ENCODE assay signal across 8 mouse cellular contexts in genomic region chr2:118900826-118901140, GRCm38 (mm10). TPM values are rescaled to one million over a fixed set of nuclear protein-coding genes. Genes with fewer than 3 reads are reported as not detected.
A peak's percentile ranks its signal among the peaks of the same experiment; 100 is the strongest.
DNase-seq lines count a peak whose midpoint lies in the region; ATAC-seq and TF ChIP-seq lines count a peak whose summit lies in the region.

No protein-coding gene starts in this region.

- no peaks in the 10 kb centered on the region for H3K9me3 ChIP-seq in hindbrain, embryonic 13.5 days
- no peaks in the 10 kb centered on the region for H3K9me3 ChIP-seq in midbrain, embryonic 14.5 days (ENCODE audit: control insufficient read depth, low read length)

- peak overlapping the region; percentile 87 for H3K4me3 ChIP-seq in layer of hippocampus, adult 2 months
- peak overlapping the region; percentile 93 for H3K4me3 ChIP-seq in hindbrain, embryonic 13.5 days
- peak overlapping the region; percentile 88 for H3K4me3 ChIP-seq in midbrain, embryonic 14.5 days (replicated peaks; ENCODE audit: low read depth, low read length)

- no peak for ATAC-seq in hindbrain, embryonic 13.5 days (ENCODE audit: low FRiP score)
- ATAC-seq in midbrain, embryonic 14.5 days (ENCODE audit: low FRiP score, low TSS enrichment): no peak

- H3K4me1 ChIP-seq in hindbrain, embryonic 13.5 days (replicated peaks): peaks cover 74% of the 10 kb centered on the region
- peaks cover 54% of the 10 kb centered on the region for H3K4me1 ChIP-seq in midbrain, embryonic 14.5 days (ENCODE audit: control insufficient read depth, insufficient read depth, low read length)

- no peak for TF ChIP-seq POLR2A in brain, embryonic 14.5 days (IDR thresholded peaks at IDR 0.05; ENCODE audit: borderline replicate concordance, extremely low read depth, insufficient read depth, insufficient read length, poor library complexity, severe bottlenecking)

- peak overlapping the region; percentile 84 for H3K27ac ChIP-seq in layer of hippocampus, adult 2 months
- 0 out of 2 replicates have a peak overlapping the region, but pooled peaks have one; percentile 18 for H3K27ac ChIP-seq in hindbrain, embryonic 13.5 days
- H3K27ac ChIP-seq in midbrain, embryonic 14.5 days (replicated peaks; ENCODE audit: low read depth, low read length): no peak overlapping the region

- peaks cover 51% of the 10 kb centered on the region for H3K27me3 ChIP-seq in hindbrain, embryonic 13.5 days
- peaks cover 44% of the 10 kb centered on the region for H3K27me3 ChIP-seq in midbrain, embryonic 14.5 days (ENCODE audit: control insufficient read depth, insufficient read depth, low read length)

- peak overlapping the region; percentile 96 for H3K4me2 ChIP-seq in hindbrain, embryonic 13.5 days
- H3K4me2 ChIP-seq in midbrain, embryonic 14.5 days (ENCODE audit: low read length): peak overlapping the region; percentile 99

- 1% methylated on average over 11 of the region's 11 CpGs for WGBS in hindbrain, embryonic 13.5 days
- WGBS in midbrain, embryonic 14.5 days: under 1% methylated on average over 11 of the region's 11 CpGs

- no peaks in the 10 kb centered on the region for H3K36me3 ChIP-seq in hindbrain, embryonic 13.5 days
- no peaks in the 10 kb centered on the region for H3K36me3 ChIP-seq in midbrain, embryonic 14.5 days (ENCODE audit: control insufficient read depth, insufficient read depth, low read length)

- no peak for DNase-seq in layer of hippocampus, adult 2 months (ENCODE audit: low spot score in 2 of 2)
- no peak for DNase-seq in layer of hippocampus, adult 8-10 months (ENCODE audit: low spot score in 2 of 2)
- DNase-seq in brain, embryonic 14.5 days (ENCODE audit: low read depth): peak; percentile 31
- no peak for DNase-seq in midbrain, embryonic 14.5 days
- DNase-seq in layer of hippocampus, adult 9-11 months: no peak
- no peak for DNase-seq in urinary bladder, postnatal 25 days (ENCODE audit: low spot score)
- no peak for DNase-seq in left cerebral cortex, adult 9 months (ENCODE audit: low spot score in 2 of 2)

- H3K9ac ChIP-seq in hindbrain, embryonic 13.5 days: peak overlapping the region; percentile 74
- H3K9ac ChIP-seq in midbrain, embryonic 14.5 days (replicated peaks; ENCODE audit: low read length): peak overlapping the region; percentile 59

- no peak for TF ChIP-seq CTCF in layer of hippocampus, adult 2 months (conservative IDR thresholded peaks at IDR 0.05)
- TF ChIP-seq CTCF in brain, embryonic 14.5 days (IDR thresholded peaks at IDR 0.05; ENCODE audit: borderline replicate concordance, extremely low read depth, insufficient read depth, insufficient read length): no peak

RNA-seq across cellular contexts. Expression of gene Bahd1, which starts 0.6 kb away (rescaled TPM):
- 10 to 100 TPM; 58.6 to 61.1 TPM for total RNA-seq in layer of hippocampus, adult 2 months (2021)
- total RNA-seq in layer of hippocampus, adult 8-10 months (2022): 10 to 100 TPM; 48.8 to 57.2 (median 54.9) TPM
- polyA plus RNA-seq in brain, embryonic 14.5 days (2012; rRNA removed): 21.8 and 25.7 TPM in 2 replicates
- polyA plus RNA-seq in hindbrain, embryonic 13.5 days (2015; fragmentation: Nextera tagmentation; extraction: Ambion mirVana): 5.0 and 5.1 TPM in 2 replicates
- 2.0 and 5.2 TPM in 2 replicates for polyA plus RNA-seq in midbrain, embryonic 14.5 days (2014; fragmentation: Nextera tagmentation; extraction: Ambion mirVana)

RNA-seq across cellular contexts. Expression of gene Chst14, which starts 25.5 kb away (rescaled TPM):
- 1 to 10 TPM; 2.5 to 3.0 TPM for total RNA-seq in layer of hippocampus, adult 2 months (2021)
- total RNA-seq in layer of hippocampus, adult 8-10 months (2022): 1 to 10 TPM; 3.5 to 4.3 (median 3.8) TPM
- polyA plus RNA-seq in brain, embryonic 14.5 days (2012; rRNA removed): 8.4 and 10.7 TPM in 2 replicates
- 6.9 and 8.1 TPM in 2 replicates for polyA plus RNA-seq in hindbrain, embryonic 13.5 days (2015; fragmentation: Nextera tagmentation; extraction: Ambion mirVana)
- 3.0 and 7.1 TPM in 2 replicates for polyA plus RNA-seq in midbrain, embryonic 14.5 days (2014; fragmentation: Nextera tagmentation; extraction: Ambion mirVana)

RNA-seq across cellular contexts. Expression of gene Ivd, which starts 39.0 kb away (rescaled TPM):
- total RNA-seq in layer of hippocampus, adult 2 months (2021): 100 to 1,000 TPM; 117 to 121 TPM
- total RNA-seq in layer of hippocampus, adult 8-10 months (2022): 100 to 1,000 TPM in 3 of 4 experiments, 10 to 100 TPM in 1; 98.7 to 127 (median 107) TPM
- 57.5 and 60.2 TPM in 2 replicates for polyA plus RNA-seq in brain, embryonic 14.5 days (2012; rRNA removed)
- polyA plus RNA-seq in hindbrain, embryonic 13.5 days (2015; fragmentation: Nextera tagmentation; extraction: Ambion mirVana): 41.8 and 44.7 TPM in 2 replicates
- 32.0 and 33.8 TPM in 2 replicates for polyA plus RNA-seq in midbrain, embryonic 14.5 days (2014; fragmentation: Nextera tagmentation; extraction: Ambion mirVana)
